Mouse (Mus musculus) NIH3T3 (cell line): Measurements from ENCODE around the gene Atp9a.

Source experiments
- DNase-seq: peaks from one replicate; pipeline ENCODE4 v3.0.0-alpha.2; 2012; ENCODE audit warnings: low read depth

Atp9a gene

DNA sequence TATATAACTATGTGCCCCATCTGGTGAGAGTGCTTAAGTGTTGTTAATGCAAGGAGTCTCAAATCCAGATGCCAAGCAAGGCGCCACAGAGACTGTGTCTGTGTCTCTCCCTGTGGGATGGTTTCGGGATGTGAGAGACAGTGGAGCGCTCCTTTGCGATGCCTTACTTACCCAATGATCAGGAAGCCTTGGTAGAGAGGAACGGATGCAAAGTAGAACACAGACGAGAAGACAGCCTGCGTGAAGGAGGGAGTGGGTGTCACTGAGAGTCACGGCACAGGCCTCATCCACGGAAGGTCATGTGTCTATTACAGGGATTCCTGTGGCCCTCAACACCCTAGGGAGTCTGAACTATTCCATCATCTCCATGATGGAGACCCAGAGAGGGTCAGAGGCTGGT is 101.7 kb downstream of the Atp9a start:
- no peak for DNase-seq

DNA sequence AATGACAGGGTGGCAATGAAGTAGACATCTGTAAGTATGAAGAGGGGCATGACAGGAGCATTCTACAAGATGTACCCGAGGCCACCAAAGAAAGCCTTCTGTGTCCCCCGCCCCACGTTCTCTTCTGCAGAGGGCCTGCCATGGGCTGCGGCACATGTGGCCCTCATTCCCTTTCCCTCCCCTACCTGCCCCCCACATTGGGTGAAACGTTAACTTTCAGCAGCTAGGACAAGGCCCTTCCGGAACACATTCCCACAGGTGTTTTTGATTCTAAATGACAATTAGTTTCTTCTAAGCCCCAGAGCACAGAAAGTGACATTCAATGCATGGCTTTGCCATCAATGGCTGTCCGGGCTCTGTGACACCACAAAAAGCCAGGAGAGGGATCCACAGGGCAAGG is 107.3 kb downstream of the Atp9a start:
- no peak for DNase-seq

DNA sequence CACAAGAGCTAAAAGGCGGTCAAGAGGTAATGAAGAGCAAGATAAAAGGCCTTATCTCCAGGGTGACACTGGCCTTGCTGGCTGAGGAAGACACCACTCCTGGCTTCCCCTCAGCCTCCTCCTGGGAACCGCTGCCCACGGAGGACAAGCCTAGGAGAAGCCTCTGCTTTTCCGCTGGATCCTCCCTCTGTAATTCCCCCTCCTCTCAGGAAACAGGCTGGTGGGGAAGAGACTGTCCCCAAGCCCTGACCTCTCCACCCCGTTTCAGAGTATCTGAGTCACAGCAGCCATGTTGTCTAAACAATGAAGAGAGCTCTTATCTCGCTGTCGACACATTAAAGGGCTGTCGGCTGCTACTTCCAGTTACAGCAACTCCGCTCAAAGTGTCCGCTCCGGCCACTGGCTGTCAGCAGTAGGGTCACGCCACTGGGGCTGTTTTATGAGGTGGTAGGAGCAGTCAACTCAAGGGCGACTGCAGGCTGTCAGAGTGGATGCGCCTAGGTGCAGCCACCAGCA is 108.8 kb downstream of the Atp9a start:
- DNase-seq, result no peak

DNA sequence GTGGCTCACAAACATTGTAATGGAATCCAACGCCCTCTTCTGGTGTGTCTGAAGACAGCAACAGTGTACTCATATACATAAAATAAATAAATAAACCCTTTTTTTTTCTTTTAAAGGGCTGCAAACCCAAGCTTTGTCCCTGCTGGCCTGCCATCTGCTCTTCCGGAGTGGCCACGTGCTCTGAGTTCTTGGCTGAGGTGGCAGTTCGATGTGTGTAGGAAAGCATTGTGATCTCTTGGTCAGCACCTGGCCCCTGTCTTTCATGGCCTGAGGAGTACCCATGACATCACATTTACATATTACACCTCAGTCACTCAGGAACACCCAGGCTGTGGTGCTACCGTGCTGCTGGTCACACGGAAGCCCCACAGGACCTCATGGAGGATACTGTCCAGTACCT is 109.7 kb downstream of the Atp9a start:
- no peak for DNase-seq

DNA sequence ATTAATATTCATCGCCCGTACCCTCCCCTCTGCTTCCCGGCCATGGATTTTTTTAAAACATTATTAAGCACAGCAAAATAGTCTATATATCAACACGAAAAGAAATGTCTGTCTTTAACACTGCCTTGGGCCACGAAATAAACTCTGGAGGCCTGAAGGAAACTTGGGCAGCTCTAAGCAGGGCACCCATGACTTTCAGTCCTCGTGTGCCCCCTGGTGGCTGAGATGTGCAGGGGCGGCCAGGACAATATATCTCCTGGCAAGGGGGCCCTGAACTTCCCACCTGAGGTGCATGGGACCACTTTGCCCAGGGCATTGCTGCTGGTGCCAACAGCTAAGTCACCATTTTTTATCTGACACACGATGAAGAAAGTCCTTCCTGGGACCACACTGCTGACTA is 113.4 kb downstream of the Atp9a start:
- peak; percentile 90 for DNase-seq

DNA sequence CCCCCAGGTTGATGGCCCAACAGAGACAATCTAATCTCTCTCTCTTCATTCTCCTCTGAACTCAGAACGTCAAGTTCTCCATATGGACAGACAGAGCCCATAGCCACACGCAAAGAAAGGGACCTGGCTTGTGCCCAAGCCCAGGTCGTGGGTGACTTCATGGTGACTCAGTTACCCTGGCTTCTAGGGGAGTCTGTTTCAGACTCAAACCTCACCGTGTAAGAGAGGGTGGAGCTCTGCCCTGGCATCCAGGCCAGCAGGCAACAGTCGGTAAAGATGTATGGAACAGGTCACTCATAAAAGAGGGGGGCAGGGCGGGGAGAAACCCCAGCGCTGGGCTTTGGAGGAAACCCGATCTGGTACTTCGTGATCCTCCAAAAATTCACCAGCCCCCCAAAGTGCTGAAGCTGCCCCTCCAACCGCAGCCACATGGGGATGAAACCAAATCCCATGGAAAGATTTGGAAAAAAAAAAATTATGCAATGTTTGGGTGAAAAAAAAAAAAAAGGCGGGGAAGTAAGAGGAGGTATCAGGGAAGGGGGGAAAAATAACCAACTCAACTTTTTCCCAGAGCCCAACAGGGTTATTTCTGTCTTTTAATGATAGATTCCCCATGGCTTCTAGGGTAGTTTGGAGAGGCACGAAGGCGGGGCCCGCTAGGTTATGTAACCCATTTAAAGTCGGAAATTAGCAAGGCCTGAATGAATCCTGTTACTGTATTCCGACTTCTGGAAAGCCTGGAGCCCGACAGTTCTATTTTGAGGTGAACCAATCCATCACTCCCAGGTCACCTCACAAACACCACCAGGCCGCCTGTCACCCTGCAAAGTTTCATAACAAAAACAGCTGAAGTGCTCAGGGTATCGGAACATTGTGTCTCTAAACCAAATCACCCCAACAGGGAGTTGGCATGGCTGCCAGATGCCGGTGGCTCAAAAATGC is 114.1 kb downstream of the Atp9a start:
- peak; percentile 74 for DNase-seq

DNA sequence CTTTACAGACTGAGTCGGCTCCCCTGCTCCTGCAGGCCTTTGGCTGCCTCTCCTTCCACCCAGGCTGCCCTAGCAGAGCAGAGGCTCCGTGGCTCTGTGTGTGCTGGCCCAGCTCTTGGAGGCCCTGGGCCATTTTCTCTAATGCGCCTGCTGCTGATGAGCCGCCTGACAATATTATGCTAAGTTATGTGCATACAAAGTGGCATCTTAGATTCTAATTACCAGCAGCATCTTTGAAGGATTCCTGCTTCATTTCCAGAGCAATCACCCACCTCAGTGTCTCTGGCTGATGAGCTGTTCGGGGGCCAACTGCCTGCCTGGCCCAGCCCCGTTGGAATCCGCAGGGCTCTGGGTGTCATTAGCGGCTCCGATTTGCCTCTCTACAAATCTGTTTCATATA is 115.8 kb downstream of the Atp9a start:
- no peak for DNase-seq

DNA sequence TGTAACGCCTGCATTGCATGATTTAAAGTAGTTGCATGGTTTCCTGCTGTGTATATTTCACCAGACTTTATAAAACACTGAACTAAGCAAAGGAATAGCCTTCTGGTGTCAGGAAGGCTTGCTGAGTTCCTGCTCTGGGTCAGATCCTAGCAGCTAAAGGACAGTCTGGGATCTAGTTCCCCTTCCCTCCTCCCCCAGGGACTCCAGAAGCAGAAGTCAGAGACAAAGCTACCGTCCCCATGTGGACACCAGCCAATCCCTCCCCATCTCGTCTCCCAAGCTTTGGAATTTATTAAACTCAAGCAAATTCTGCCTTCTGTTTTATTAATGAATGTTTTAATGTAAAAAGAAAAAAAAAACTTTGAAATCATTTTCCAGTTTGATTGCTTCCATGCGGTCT is 117.1 kb downstream of the Atp9a start:
- DNase-seq, result no peak

DNA sequence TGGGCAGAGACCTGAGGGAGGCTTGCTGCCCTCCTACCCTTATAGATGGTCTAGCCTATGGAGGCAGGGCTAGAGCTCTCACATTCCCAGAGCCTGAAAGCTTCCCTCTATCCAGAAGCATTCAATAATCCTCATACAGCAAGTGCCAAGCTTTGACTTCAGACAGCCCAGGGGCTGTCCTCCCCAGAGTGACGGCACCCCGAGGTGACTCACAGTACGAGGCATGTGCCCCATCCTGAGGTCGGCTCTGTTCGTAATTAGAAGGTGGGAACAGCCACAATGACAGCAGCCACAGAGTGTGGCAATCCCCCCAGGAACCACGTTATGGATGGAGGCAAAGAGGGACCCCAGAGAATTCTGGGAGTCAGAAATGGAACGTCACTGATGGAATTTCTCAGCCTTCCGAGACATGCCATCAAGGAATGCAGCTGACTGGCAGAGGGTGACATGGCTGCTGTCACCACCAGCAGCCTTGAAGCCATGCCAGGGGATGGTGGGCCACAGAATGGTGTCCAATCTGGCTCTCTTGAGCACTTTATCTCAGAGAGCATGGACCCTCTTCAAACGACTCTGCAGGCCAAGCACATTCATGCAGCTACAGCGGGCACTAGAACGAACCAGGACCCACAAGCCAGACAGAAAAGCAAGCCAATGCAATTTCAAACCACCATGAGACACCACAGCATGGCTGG is 121.0 kb downstream of the Atp9a start:
- peak; percentile 40 for DNase-seq

DNA sequence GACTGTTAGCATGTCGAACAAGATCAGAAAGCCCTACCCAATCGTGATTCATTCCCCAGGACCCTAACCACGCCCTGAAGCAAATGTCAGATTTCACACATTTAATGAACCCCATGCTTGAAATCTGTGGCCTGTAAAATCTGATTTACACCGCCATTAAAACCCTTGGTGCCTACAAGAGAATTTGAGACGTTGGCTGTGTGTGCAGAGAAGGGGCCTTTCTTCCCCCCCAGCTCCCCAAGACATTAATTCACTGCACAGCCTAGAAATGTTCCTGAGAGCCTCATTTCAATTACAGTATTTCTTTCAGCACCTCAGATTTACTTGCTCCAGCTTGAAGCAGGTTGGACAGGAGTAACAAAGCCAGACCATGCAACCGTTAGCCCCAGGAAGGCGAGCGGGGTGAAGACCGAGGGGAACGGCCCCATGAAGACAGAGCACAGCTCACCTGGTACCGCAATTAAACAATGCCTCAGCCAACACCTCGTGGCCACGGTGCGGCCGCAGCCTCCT is 123.9 kb downstream of the Atp9a start:
- DNase-seq, result peak; percentile 25

DNA sequence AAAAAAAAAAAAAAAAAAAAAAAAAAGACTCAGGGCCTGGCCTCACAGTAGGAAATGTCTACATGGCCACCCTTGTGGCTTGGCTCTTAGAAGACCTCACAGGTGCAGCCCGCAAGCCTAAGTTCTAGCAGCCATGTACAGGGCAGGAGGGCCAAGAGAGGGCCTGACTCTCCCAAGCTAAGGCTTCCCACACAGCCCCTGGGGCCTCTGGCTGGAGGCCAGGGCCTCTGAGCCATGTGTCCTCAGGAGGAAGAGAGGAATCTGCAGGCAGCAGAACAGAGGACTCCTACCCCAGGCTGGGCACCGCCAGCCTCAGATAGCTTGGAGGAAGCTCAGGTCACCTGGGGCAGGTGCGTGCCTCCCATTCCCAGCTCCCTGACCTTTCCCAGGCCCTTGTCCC is 127.0 kb downstream of the Atp9a start:
- DNase-seq, result peak; percentile 54

DNA sequence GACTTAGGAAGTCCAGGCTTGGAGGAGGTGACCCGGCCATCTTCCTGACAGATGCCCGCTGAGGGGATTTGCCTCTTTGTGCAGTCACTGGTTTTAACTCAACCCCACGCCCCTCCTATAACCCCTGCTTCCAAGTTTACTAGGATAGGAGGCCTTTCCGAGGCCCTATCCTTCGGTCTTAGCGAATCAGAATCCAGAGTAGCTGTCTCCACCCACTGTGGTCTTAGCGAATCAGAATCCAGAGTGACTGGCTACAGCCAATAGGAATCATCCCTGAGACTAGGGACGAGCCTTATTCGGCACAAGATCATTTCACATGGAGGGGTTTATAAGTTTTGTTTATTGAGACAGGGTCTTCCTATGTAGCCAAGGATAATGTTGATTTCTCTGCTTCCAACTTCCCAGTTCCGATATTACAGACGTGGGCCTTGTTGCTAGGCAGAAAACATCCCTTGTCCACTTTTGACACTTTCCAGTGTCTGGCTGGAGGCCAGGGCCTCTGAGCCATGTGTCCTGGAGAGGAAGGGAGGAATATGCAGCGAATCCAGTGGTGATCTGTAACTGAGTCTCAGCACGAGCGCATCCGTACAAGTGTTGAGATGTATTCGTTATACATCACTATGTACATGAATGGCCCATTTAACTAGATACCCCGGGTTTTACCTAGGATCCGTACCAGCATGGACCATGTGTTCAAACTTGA is 127.9 kb downstream of the Atp9a start:
- DNase-seq, result no peak

DNA sequence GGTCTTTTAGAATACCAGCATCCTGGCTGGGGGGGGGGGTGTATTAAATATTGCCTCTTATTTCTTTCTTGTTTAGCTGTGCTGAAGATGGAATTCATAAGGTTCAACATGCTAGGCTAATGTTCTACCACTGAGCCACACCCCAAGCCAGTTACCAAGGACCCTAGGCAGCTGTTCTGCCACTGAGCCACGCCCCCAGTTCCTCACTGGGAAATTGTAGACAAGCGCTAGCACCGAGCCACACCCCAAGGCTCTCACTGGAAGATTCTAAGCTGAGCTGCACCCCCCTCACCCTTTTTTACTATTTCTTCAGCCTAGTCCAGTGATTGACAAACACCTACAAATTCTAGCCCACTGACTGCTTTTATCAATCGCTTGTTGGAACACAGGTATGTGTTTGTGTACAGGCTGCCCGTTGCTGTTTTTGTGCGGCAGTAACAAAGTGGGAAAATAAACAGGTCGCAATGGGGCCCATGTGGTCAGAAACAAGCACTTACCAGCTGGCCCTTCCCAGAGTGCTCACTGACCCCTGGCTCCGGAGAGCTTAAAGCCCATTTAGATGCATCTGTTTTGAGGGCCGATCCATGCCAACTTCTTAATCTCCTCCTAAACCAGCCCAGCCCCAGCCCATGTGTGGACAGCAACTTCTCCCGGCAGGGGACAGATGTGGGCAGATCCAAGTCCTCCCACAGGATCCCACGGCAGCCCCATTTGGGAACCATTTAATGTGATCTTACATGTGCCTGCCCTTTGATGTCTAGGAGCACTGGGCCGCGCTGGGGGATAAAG is 128.9 kb downstream of the Atp9a start:
- no peak for DNase-seq

DNA sequence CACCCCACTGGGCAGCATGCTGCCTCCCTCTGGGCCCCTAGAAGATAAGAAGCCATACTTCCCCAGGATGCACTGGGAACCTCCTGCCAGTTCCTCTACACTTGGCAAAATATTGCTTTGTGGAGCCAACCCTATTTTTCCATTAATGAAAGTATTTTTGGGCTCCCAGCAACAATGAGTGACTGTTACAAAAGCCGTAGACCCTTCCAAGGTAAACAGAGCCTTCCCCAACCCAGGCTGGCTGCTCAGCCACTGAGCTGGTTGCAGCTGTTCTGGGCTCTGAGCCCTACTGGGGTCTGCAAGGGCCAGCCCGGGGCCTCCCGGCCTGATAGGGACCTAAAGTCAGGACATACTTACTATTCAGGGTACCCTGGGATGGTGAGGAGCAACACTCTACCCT is 131.3 kb downstream of the Atp9a start:
- DNase-seq, result peak; percentile 50

DNA sequence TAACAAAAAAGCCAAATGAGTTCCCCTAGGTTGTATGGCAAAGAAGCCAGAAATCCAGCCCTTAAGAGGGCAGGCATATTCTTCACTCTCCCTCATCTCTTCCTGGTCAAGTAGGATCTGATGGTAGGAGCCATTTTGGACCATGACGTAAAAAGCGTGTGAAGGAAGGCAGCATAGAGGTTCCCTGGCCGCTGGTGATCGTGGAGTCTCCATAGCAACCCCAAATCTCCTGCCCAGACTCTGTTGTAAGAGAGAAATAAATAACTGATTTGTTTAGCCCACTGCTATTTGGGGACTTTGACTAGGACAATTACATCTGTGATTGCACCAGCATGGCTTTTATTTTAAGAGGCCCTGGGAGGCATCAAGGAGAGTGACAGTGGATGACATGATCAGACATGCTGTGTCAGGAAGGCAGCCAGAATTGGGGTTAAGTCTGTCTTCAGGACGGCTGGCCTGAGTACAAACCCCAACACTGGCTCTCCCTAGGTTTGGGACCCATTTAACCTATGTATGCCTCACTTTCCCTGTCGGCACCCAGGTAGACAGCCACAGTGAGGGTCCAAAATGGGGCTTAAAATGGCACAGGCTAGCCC is 132.5 kb downstream of the Atp9a start:
- no peak for DNase-seq

DNA sequence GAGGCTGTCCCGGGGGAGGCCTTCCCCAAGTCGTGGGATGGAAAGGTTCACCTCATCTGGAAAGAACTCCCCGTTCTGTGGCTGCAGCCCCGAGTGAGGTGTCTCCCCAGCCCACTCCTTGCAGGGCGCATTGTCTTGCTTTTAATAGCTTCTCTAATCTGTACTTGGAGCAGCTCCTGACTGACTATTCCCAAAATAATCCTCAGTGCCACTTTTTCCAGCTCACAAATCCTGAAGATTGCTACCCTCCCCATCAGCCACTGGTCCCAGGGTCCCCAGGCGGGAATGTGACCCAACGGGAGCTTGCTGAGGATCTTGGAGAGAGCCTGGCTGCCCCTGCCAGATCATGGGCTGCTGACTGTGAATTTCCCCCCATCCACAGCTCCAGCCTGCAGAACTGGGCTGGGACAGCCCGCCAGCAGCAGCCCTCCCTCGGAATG is 134.1 kb downstream of the Atp9a start:
- no peak for DNase-seq

DNA sequence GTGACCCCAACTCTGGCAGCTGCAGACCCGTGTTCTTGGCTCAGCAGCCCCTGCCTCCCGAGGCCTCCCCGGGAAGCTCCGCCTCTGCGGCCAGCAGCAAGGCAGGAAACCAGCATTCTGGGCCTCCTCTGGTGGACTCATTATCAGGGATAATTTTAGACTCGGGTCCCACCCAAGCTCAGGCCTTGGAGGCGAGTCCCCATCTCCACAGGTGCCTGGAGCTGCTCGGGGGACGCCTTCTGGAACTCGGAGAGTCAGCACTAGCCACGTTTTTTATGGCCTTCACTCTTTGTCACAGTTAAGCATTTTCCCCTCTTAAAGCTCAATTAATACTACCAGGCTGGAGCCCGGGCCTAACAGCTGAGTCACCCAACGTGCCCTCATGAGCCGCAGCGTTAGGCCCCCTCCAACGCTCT is 137.5 kb downstream of the Atp9a start:
- DNase-seq, result no peak

DNA sequence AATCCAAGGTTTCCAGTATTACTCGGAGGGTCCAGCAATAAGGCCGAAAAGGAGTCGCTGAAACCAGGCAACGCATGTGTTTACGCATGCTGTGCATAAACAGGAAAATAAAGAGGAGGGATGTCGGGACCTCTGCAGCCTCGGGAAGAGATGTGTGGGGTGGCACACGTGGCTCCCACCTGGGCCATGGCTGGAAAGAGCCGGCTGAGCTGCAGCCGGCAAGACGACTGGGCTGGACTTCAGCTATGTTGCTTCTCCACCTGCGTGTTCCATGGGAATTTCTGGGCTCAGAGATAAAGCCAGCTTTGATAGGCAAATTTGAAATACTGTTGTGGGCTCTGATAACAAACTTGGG is 139.8 kb downstream of the Atp9a start:
- DNase-seq, result no peak

DNA sequence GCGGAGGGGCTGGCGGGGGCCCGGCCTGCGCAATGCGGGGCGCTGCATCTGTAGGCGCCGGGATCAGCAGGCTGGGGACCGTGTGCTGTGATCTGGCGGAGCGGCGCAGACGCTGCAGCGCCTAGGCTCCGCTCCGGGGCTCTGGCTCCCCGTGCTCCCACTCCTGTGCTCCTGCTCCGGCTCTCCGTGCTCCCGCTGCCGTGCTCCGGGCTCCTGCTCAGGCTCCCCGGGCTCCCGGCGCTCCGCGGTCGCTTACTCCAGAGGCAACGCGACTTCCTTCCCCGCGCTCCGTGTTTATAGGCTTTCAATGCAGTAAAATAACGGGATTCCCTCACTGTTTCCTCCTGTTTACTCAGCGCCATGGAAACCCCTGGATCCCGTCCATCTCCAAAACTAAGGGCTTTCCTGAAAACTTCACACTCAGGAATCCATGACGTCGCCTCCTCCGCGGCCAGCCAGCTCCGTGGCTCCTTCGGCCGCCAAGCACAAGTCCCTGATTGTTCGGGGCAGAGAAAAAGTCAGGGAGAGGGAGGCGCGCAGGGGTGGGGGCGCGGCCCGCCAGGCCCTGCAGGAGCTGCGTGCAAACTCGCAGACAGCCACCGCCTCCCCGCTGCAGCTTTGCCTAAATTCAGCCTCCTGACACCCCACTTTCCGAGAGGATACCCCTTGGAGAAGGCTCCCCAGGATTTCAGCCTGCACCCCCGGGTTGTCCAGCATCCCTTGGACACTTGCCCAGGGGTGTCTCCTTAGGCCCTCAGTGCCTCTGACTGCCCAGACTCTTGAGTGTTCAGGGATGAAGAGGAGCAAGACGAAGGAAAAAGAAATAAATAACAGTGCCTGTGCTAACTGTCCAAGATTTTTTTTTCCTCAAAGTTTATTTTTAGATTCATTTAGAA is 140.5 kb downstream of the Atp9a start, which contains the start of gene Nfatc2:
Gene Nfatc2, minus strand, starts transcription at position 167 of the 896 bp plus-strand sequence.
- DNase-seq, result peak; percentile 96
